ENCODE assay signal across 8 mouse cellular contexts in genomic region chr14:20641438-20641875, GRCm38 (mm10). TPM values are rescaled to one million over a fixed set of nuclear protein-coding genes. Genes with fewer than 3 reads are reported as not detected.
DNase-seq lines count a peak whose midpoint lies in the region; ATAC-seq lines count a peak whose summit lies in the region.

No protein-coding gene starts in this region.

- H3K9me3 ChIP-seq in kidney, embryonic 14.5 days (ENCODE audit: control insufficient read depth, low read length): no peaks in the 10 kb centered on the region
- H3K9me3 ChIP-seq in hindbrain, embryonic 10.5 days: no peaks in the 10 kb centered on the region
- H3K9me3 ChIP-seq in midbrain, embryonic 12.5 days: no peaks in the 10 kb centered on the region

- no peaks in the 10 kb centered on the region for H3K27me3 ChIP-seq in kidney, embryonic 14.5 days (ENCODE audit: control insufficient read depth, insufficient read depth, low read length)
- no peaks in the 10 kb centered on the region for H3K27me3 ChIP-seq in hindbrain, embryonic 10.5 days (ENCODE audit: insufficient read depth, poor library complexity, severe bottlenecking)
- H3K27me3 ChIP-seq in midbrain, embryonic 12.5 days: no peaks in the 10 kb centered on the region

- ATAC-seq in kidney, embryonic 14.5 days (ENCODE audit: low FRiP score, low TSS enrichment): no peak
- no peak for ATAC-seq in midbrain, embryonic 12.5 days (ENCODE audit: low FRiP score, low read depth)

- peak overlapping the region; percentile 69 for H3K4me2 ChIP-seq in kidney, embryonic 14.5 days (replicated peaks; ENCODE audit: low read depth, low read length)
- peak overlapping the region; percentile 81 for H3K4me2 ChIP-seq in midbrain, embryonic 12.5 days (replicated peaks)

- peak overlapping the region; percentile 97 for H3K9ac ChIP-seq in kidney, embryonic 14.5 days (ENCODE audit: low read depth, low read length)
- H3K9ac ChIP-seq in midbrain, embryonic 12.5 days (replicated peaks): peak overlapping the region; percentile 87

- H3K4me3 ChIP-seq in kidney, embryonic 14.5 days (ENCODE audit: low read length): peak overlapping the region; percentile 79
- peak overlapping the region; percentile 93 for H3K4me3 ChIP-seq in hindbrain, embryonic 10.5 days
- peak overlapping the region; percentile 88 for H3K4me3 ChIP-seq in midbrain, embryonic 12.5 days

- H3K4me1 ChIP-seq in kidney, embryonic 14.5 days (ENCODE audit: control insufficient read depth, insufficient read depth, low read length): no peaks in the 10 kb centered on the region
- H3K4me1 ChIP-seq in hindbrain, embryonic 10.5 days (replicated peaks): peaks cover 18% of the 10 kb centered on the region
- 0 out of 2 replicates have a peak, but pooled peaks cover 8% of the 10 kb centered on the region for H3K4me1 ChIP-seq in midbrain, embryonic 12.5 days

- H3K27ac ChIP-seq in kidney, embryonic 14.5 days (ENCODE audit: low read depth, low read length): peak overlapping the region; percentile 95
- H3K27ac ChIP-seq in hindbrain, embryonic 10.5 days: peak overlapping the region; percentile 97
- H3K27ac ChIP-seq in midbrain, embryonic 12.5 days (replicated peaks): peak overlapping the region; percentile 90

- 19% methylated on average over 10 of the region's 10 CpGs for WGBS in kidney, embryonic 14.5 days
- 19% methylated on average over 10 of the region's 10 CpGs for WGBS in hindbrain, embryonic 10.5 days
- WGBS in midbrain, embryonic 12.5 days: 16% methylated on average over 10 of the region's 10 CpGs

- no peaks in the 10 kb centered on the region for H3K36me3 ChIP-seq in kidney, embryonic 14.5 days (ENCODE audit: control insufficient read depth, insufficient read depth, low read length)
- no peaks in the 10 kb centered on the region for H3K36me3 ChIP-seq in hindbrain, embryonic 10.5 days
- H3K36me3 ChIP-seq in midbrain, embryonic 12.5 days: no peaks in the 10 kb centered on the region

- DNase-seq in kidney, postnatal 14 days: no peak
- peak; percentile 35 for DNase-seq in R1 (ENCODE audit: low read depth, low spot score)
- DNase-seq in hindbrain, embryonic 10.5 days (ENCODE audit: low spot score): peak; percentile 28
- DNase-seq in left cerebral cortex, adult 9 months (ENCODE audit: low spot score in 2 of 2): no peak
- DNase-seq in layer of hippocampus, postnatal 36 days: no peak
- no peak for DNase-seq in kidney, postnatal 4 days

RNA-seq across cellular contexts. Expression of gene Usp54, which starts 0.6 kb away (rescaled TPM):
- 4.8 and 10.3 TPM in 2 replicates for polyA plus RNA-seq in kidney, embryonic 14.5 days (2014; fragmentation: Nextera tagmentation; extraction: Ambion mirVana)
- polyA plus RNA-seq in hindbrain, embryonic 10.5 days (2016; fragmentation: Nextera tagmentation; extraction: Ambion mirVana): 12.7 and 14.0 TPM in 2 replicates
- 16.6 and 18.6 TPM in 2 replicates for polyA plus RNA-seq in midbrain, embryonic 12.5 days (2016; fragmentation: Nextera tagmentation; extraction: Ambion mirVana)
- 10 to 100 TPM; 49.1 to 57.8 TPM for total RNA-seq in layer of hippocampus, postnatal 36 days (2021)

RNA-seq across cellular contexts. Expression of gene Myoz1, which starts 14.9 kb away (rescaled TPM):
- 1.4 and 1.6 TPM in 2 replicates for polyA plus RNA-seq in kidney, embryonic 14.5 days (2014; fragmentation: Nextera tagmentation; extraction: Ambion mirVana)
- polyA plus RNA-seq in hindbrain, embryonic 10.5 days (2016; fragmentation: Nextera tagmentation; extraction: Ambion mirVana): 0.27 and 0.51 TPM in 2 replicates
- 0.14 TPM in 1 of 2 replicates, not detected in the other for polyA plus RNA-seq in midbrain, embryonic 12.5 days (2016; fragmentation: Nextera tagmentation; extraction: Ambion mirVana)
- total RNA-seq in layer of hippocampus, postnatal 36 days (2021): not detected

RNA-seq across cellular contexts. Expression of gene Synpo2l, which starts 26.7 kb away (rescaled TPM):
- polyA plus RNA-seq in kidney, embryonic 14.5 days (2014; fragmentation: Nextera tagmentation; extraction: Ambion mirVana): 0.24 and 0.26 TPM in 2 replicates
- 0.21 and 0.46 TPM in 2 replicates for polyA plus RNA-seq in hindbrain, embryonic 10.5 days (2016; fragmentation: Nextera tagmentation; extraction: Ambion mirVana)
- 0.24 and 0.43 TPM in 2 replicates for polyA plus RNA-seq in midbrain, embryonic 12.5 days (2016; fragmentation: Nextera tagmentation; extraction: Ambion mirVana)
- total RNA-seq in layer of hippocampus, postnatal 36 days (2021): under 1 TPM; 0.15 TPM

RNA-seq across cellular contexts. Expression of gene Sec24c, which starts 32.7 kb away (rescaled TPM):
- 47.7 and 93.8 TPM in 2 replicates for polyA plus RNA-seq in kidney, embryonic 14.5 days (2014; fragmentation: Nextera tagmentation; extraction: Ambion mirVana)
- polyA plus RNA-seq in hindbrain, embryonic 10.5 days (2016; fragmentation: Nextera tagmentation; extraction: Ambion mirVana): 111 and 112 TPM in 2 replicates
- polyA plus RNA-seq in midbrain, embryonic 12.5 days (2016; fragmentation: Nextera tagmentation; extraction: Ambion mirVana): 97.5 and 99.5 TPM in 2 replicates
- 100 to 1,000 TPM; 116 to 125 TPM for total RNA-seq in layer of hippocampus, postnatal 36 days (2021)

RNA-seq across cellular contexts. Expression of gene Fut11, which starts 53.3 kb away (rescaled TPM):
- polyA plus RNA-seq in kidney, embryonic 14.5 days (2014; fragmentation: Nextera tagmentation; extraction: Ambion mirVana): 15.1 and 19.9 TPM in 2 replicates
- polyA plus RNA-seq in hindbrain, embryonic 10.5 days (2016; fragmentation: Nextera tagmentation; extraction: Ambion mirVana): 20.1 and 20.7 TPM in 2 replicates
- 26.8 and 27.0 TPM in 2 replicates for polyA plus RNA-seq in midbrain, embryonic 12.5 days (2016; fragmentation: Nextera tagmentation; extraction: Ambion mirVana)
- 10 to 100 TPM; 15.1 to 16.4 TPM for total RNA-seq in layer of hippocampus, postnatal 36 days (2021)

Comparison
In these comparisons a context has a peak if more than half of its experiments do, and no peak if none do; other contexts are left out.
1. DNase-seq: peak in R1 (single experiment) and hindbrain, embryonic 10.5 days (single experiment); none in kidney, postnatal 14 days (single experiment), left cerebral cortex, adult 9 months (0 of 2), layer of hippocampus, postnatal 36 days (0 of 2) and kidney, postnatal 4 days (0 of 2).
2. Peak in every context shown above with its lines, with median percentiles within 50 percentile points of each other: H3K27ac ChIP-seq and H3K4me3 ChIP-seq.